Mouse (Mus musculus): ENCODE measurements around the gene Ccdc51.
A peak's percentile ranks its signal among the peaks of the same experiment; 100 is the strongest.

Gene Ccdc51

DNA sequence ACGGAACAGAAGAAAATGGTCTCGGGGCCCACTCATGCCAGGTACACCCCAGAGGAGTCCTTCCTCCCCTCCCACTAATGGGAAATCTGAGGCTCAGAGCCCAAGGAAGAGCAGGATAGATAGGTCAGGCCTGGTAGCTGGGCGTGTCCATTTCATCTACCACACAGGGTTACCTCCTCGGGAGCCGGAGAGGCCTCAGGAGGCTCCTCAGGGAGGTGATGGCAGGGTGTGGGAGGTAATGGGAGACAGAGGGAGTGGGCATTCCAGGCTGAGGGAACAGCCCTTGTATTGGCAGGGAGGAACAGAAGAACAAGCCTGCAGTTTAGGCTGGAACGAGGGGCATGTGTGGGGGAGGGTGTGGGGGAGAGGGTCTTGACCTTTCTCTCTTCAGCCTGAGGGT lies 14.6 kb downstream of the Ccdc51 start:
- no peak for DNase-seq (ENCODE audit: low spot score)

GRCm38 (mm10) chr9:109097291-109097690 lies 15.0 kb downstream of the Ccdc51 start:
- DNase-seq (ENCODE audit: low spot score): no peak

DNA sequence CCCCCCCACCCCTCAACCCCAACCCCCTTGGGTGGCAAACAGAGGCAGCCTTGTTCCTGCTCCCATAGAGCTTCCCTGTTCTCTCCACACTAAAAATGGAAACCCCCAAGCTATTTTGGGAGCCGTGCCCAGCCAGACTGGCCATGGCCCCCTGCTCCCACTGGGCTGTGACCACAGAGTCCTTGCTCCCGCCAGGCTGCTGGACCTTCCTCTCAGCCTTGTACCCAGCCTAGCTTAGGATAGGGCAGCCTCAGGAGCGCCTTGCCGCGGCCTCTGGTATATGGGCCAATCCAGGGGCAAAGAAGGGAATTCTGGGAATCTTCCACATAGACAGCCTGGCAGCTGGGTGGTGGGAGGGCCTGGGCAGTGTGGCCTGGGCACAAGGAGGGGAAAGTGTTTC lies 15.5 kb downstream of the Ccdc51 start:
- peak; percentile 60 for DNase-seq (ENCODE audit: low spot score)

GRCm38 (mm10) chr9:109098366-109098765 lies 16.1 kb downstream of the Ccdc51 start:
- no peak for DNase-seq (ENCODE audit: low spot score)

DNA sequence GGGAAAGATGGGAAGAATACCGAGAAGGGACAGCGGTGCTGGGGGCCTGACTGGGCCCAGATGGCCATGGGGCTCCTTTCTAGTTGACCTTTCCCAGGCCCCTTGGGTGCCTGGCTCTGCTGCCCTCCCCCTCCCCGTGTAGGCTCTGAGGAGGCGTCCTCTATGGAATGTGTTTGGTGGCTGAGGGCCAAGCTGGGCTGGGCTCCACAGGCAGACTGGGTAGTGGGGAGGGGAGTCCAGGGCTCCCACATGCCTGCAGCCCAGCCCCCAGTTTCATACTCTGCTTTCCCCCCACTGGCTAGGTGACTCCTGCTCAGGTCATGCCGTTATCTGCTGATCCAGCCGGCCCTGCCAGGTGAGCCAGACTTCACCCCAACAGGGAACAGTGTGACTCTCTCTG lies 16.7 kb downstream of the Ccdc51 start:
- peak; percentile 74 for DNase-seq (ENCODE audit: low spot score)

DNA sequence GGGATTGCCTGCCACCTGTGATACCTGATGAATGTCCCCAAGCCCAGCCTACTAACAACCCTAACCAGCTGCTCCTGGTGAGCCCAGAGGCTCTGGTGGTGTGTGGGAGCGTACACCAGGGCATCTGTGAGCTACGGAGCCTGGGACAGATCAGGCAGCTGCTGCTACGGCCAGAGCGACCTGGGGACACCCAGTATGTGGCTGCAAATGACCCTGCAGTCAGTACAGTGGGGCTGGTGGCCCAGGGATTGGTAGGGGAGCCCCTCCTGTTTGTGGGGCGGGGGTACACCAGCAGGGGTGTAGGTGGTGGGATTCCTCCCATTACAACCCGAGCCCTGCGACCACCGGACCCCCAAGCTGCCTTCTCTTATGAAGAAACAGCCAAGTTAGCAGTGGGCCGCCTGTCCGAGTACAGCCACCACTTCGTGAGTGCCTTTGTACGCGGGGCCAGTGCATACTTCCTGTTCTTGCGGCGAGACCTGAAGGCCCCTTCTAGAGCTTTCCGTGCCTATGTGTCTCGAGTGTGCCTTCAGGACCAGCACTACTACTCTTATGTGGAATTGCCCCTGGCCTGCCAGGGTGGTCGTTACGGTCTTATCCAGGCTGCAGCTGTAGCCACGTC lies 18.1 kb downstream of the Ccdc51 start:
- DNase-seq (ENCODE audit: low spot score): no peak

DNA sequence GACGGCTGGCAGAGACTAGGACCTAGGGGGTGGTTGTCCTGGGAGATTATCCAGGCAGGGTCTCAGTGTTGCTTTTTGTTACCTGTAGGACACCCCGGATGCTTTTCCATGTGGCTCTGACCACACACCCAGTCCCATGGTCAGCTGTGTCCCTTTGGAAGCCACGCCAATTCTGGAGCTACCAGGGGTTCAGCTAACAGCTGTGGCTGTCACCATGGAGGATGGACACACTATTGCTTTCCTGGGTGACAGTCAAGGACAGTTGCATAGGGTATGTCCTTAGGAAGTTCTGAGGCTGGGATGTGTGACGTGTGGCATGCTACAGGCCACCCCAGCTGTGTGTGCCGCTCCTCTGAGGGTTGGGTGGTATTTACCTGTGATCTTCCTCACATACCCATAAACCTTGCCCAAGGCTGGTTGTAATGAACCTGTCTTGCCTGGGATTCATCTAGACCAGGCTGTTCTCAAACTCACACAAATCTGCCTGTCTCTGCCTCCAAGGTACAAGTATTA lies 19.7 kb downstream of the Ccdc51 start:
- DNase-seq (ENCODE audit: low spot score): no peak

DNA sequence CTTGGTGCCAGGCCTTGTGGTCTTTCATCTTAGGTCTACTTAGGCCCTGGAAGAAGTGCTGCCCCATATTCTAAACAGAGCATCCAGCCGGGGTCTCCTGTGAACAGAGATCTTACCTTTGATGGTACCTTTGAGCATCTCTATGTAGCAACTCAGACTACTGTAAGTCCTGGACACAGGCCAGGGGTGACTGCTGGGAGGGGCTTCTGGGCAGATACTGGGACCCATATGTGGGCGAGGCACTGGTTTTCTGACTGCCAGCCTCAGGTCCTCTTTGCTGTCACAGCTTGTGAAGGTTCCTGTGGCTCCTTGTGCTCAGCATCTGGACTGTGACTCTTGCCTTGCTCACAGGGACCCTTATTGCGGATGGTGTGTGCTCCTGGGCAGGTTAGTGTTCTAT lies 20.2 kb downstream of the Ccdc51 start:
- peak; percentile 45 for DNase-seq (ENCODE audit: low spot score)

GRCm38 (mm10) chr9:109103250-109103649 lies 21.0 kb downstream of the Ccdc51 start:
- DNase-seq (ENCODE audit: low spot score): peak; percentile 73

- DNase-seq (ENCODE audit: low spot score): no peak
Measured at GRCm38 (mm10) chr9:109104083-109104482, 21.8 kb downstream of the Ccdc51 start.

- peak; percentile 49 for DNase-seq (ENCODE audit: low spot score)
Measured at GRCm38 (mm10) chr9:109105011-109105410, 22.7 kb downstream of the Ccdc51 start.

DNA sequence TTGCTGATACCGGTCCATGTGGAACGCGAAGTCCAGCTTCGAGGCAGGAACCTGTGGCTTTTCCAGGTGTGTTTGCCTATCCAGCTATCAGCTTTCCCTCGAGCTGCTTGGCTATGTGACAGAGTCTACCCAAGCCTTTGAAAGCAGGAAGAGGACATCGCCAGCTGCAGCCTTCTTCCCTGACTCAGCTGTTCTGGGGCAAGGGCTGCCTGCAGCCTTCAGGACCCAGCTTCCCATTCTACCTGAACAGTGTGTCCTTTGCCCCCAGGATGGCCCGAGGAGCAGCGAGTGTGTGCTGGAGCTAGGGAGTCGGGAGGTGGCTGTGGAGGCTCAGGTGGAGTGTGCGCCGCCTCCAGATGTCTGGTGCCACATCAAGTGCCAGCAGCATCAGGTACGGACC lies 23.4 kb downstream of the Ccdc51 start:
- DNase-seq (ENCODE audit: low spot score): no peak

GRCm38 (mm10) chr9:109107341-109107740 lies 25.0 kb downstream of the Ccdc51 start:
- no peak for DNase-seq (ENCODE audit: low spot score)

DNA sequence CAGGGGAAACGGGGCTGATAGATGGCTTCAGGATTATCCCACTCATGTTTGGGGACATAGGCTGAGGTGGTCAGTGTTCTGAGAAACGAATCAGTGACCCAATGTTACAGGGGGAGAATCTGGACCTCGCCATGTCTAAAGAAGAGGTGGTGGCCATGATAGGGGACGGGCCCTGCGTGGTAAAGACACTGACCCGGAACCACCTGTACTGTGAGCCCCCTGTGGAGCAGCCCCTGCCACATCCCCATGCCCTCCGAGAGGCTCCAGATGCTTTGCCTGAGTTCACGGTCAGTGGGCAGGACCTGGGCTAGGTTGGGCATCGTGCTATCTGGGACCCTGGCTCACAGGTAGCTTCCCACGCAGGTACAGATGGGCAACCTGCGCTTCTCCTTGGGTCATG lies 27.9 kb downstream of the Ccdc51 start:
- no peak for DNase-seq (ENCODE audit: low spot score)

DNA sequence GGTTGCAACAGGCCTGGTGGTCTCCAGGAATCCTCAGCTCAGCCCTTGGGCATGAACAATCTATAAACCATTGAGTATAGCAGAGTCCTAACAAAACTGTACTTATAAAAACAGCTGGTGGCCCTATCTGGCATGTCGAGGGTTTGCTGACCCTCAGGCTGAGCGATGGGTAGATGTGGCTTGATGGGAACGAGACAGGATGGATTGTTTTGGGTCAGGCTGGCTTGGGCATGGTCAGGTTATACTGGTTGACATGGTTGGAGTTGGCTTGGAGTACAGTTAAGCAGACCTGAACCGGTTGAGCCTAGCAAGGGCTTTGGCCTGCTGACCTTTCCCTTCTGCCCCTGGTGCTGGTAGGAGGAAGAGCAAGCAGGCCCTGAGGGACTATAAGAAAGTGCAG lies 28.8 kb downstream of the Ccdc51 start:
- peak; percentile 12 for DNase-seq (ENCODE audit: low spot score)

GRCm38 (mm10) chr9:109111591-109111990 lies 29.3 kb downstream of the Ccdc51 start:
- DNase-seq (ENCODE audit: low spot score): peak; percentile 38

DNA sequence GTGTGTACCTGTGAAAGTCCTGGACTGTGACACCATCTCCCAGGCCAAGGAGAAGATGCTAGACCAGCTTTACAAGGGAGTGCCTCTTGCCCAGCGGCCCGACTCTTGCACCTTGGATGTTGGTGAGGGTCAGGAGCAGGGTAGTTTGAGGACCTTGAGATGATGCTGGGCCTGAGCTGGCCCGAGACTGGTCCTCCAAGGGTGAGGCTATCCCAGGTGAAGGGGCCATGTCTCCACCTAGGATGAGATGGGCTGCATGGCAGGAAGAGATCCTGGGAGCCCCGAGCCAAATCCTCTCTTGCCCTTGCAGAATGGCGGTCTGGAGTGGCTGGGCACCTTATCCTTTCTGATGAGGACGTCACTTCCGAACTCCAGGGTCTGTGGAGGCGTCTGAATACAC lies 31.0 kb downstream of the Ccdc51 start:
- DNase-seq (ENCODE audit: low spot score): peak; percentile 34

- DNase-seq (ENCODE audit: low spot score): peak; percentile 35
Measured at GRCm38 (mm10) chr9:109114276-109114675, 32.0 kb downstream of the Ccdc51 start.

GRCm38 (mm10) chr9:109114871-109115270 lies 32.6 kb downstream of the Ccdc51 start:
- no peak for DNase-seq (ENCODE audit: low spot score)

GRCm38 (mm10) chr9:109116205-109116604 lies 33.9 kb downstream of the Ccdc51 start:
- no peak for DNase-seq (ENCODE audit: low spot score)

GRCm38 (mm10) chr9:109118106-109118505 lies 35.8 kb downstream of the Ccdc51 start:
- DNase-seq (ENCODE audit: low spot score): no peak

GRCm38 (mm10) chr9:109119571-109119970 lies 37.3 kb downstream of the Ccdc51 start:
- no peak for DNase-seq (ENCODE audit: low spot score)

- no peak for DNase-seq (ENCODE audit: low spot score)
Measured at GRCm38 (mm10) chr9:109120956-109121355, 38.7 kb downstream of the Ccdc51 start.

GRCm38 (mm10) chr9:109122553-109123085 lies 40.3 kb downstream of the Ccdc51 start:
- DNase-seq (ENCODE audit: low spot score): no peak

Measured in testis, postnatal 10 days (tissue).